Mouse (Mus musculus): ENCODE results near the gene Spint5. TPM values are rescaled to one million over a fixed set of nuclear protein-coding genes. Genes with fewer than 3 reads are reported as not detected.
A peak's percentile ranks its signal among the peaks of the same experiment; 100 is the strongest.

The Spint5 gene
- total RNA-seq (2018; cell fraction: chromatin; rRNA removed) = not detected
- not detected for total RNA-seq (2018; cell fraction: cytosol; rRNA removed)
- total RNA-seq (2018; cell fraction: nucleus; rRNA removed) = not detected
- polyA plus RNA-seq (2018) = not detected in 3 replicates

- Histone ChIP-seq H3K4me3 (ENCODE audit: inconsistent target) (no peak within 1 kb of the TSS), H3K79me2 (ENCODE audit: inconsistent target) (no peaks in the 10 kb centered on the region), H3K27ac (no peak within 1 kb of the TSS), H3K36me3 (ENCODE audit: inconsistent target) (no peaks in the 10 kb centered on the region)
- whole genome bisulfite sequencing (ENCODE audit: missing documents) = 87% methylated on average over 6 of the region's 6 CpGs
These were observed at the start of gene Spint5 for GRCm38 (mm10) chr2:164715005-164715404. Gene Spint5 (plus strand): TSS chr2:164715305.

DNA sequence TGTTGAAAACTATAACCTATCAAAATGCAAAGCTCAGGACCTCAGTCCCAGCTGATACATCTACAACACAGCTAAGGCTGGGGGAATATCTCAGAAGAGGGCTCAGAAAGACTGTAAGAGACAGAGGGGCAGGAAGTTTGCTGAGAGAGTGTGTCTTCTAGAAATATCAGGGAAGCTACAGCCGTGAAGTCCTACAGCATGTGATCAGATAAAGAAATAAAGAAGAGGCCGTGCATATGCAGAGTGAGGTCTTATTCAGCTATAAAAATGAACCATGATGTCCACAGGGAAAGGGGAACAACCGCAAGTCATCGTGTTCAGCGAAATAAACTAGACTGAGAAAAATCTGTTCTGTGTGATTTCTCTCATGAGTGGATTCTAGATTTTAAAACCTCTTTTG lies 44.8 kb upstream of the Spint5 start:
- Histone ChIP-seq H3K27ac (no peak overlapping the region), H3K79me2 (ENCODE audit: inconsistent target) (no peaks in the 10 kb centered on the region), H3K36me3 (ENCODE audit: inconsistent target) (no peaks in the 10 kb centered on the region), H3K4me3 (ENCODE audit: inconsistent target) (no peak overlapping the region)
- 82% methylated on average over 5 of the region's 5 CpGs for WGBS (ENCODE audit: missing documents)

- H3K36me3 ChIP-seq (ENCODE audit: inconsistent target) = no peaks in the 10 kb centered on the region
- H3K79me2 ChIP-seq (ENCODE audit: inconsistent target) = no peaks in the 10 kb centered on the region
- no peak overlapping the region for H3K27ac ChIP-seq
- no peak overlapping the region for H3K4me3 ChIP-seq (ENCODE audit: inconsistent target)
- 33% methylated on average over 1 of the region's 1 CpGs for WGBS (ENCODE audit: missing documents)
These were observed 44.2 kb upstream of the Spint5 start for GRCm38 (mm10) chr2:164670938-164671337.

GRCm38 (mm10) chr2:164673987-164674386 lies 41.1 kb upstream of the Spint5 start, which contains the start of gene Wfdc11:
Gene Wfdc11 (minus strand): TSS chr2:164674087.
- 78% methylated on average over 7 of the region's 7 CpGs for WGBS (ENCODE audit: missing documents)
- Histone ChIP-seq H3K27ac (no peak within 1 kb of the TSS), H3K36me3 (ENCODE audit: inconsistent target) (no peaks in the 10 kb centered on the region), H3K4me3 (ENCODE audit: inconsistent target) (no peak within 1 kb of the TSS), H3K79me2 (ENCODE audit: inconsistent target) (no peaks in the 10 kb centered on the region)

- no peak overlapping the region for H3K27ac ChIP-seq
- 87% methylated on average over 7 of the region's 7 CpGs for WGBS (ENCODE audit: missing documents)
- no peaks in the 10 kb centered on the region for H3K79me2 ChIP-seq (ENCODE audit: inconsistent target)
- no peak overlapping the region for H3K4me3 ChIP-seq (ENCODE audit: inconsistent target)
- H3K36me3 ChIP-seq (ENCODE audit: inconsistent target) = no peaks in the 10 kb centered on the region
These were observed 39.0 kb upstream of the Spint5 start for GRCm38 (mm10) chr2:164676103-164676502.

DNA sequence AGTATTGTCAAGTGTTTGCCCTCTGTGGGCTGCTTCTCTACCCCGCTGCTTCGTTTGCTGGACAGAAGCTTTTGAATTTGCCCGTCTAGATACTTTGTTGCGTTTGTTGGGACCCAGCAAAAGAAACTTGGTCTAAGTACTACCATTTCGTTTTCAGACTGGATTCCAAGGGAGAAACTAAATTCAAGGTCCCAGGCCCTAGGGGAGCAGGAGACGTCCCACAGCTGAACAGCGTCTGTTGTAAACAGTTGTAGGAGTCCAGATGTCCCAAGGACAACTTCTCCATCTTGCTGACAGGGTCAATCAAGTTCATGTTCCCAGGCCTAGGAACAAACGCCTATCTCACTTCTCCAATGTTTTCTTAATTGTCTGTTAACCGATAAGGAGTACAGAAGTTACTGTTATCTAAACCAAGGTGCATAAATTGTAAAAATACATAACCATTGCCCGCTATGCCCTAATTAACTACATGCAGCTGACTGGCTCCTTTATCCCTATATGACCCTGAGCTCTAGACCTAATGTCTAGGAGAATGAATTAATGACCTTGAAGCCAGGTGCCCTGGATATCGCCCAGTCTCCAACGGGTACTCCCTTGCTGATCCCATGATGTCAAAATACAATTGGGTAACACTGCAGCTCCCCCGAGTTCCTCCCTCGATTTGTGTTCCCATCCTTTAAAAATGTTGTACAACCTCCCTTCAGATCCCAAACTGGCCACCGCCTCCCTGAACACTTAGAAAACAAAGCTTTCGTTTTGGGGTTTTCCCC lies 38.0 kb upstream of the Spint5 start:
- Histone ChIP-seq H3K36me3 (ENCODE audit: inconsistent target) (no peaks in the 10 kb centered on the region), H3K27ac (no peak overlapping the region), H3K4me3 (ENCODE audit: inconsistent target) (no peak overlapping the region), H3K79me2 (ENCODE audit: inconsistent target) (no peaks in the 10 kb centered on the region)
- WGBS (ENCODE audit: missing documents) = 91% methylated on average over 16 of the region's 16 CpGs

DNA sequence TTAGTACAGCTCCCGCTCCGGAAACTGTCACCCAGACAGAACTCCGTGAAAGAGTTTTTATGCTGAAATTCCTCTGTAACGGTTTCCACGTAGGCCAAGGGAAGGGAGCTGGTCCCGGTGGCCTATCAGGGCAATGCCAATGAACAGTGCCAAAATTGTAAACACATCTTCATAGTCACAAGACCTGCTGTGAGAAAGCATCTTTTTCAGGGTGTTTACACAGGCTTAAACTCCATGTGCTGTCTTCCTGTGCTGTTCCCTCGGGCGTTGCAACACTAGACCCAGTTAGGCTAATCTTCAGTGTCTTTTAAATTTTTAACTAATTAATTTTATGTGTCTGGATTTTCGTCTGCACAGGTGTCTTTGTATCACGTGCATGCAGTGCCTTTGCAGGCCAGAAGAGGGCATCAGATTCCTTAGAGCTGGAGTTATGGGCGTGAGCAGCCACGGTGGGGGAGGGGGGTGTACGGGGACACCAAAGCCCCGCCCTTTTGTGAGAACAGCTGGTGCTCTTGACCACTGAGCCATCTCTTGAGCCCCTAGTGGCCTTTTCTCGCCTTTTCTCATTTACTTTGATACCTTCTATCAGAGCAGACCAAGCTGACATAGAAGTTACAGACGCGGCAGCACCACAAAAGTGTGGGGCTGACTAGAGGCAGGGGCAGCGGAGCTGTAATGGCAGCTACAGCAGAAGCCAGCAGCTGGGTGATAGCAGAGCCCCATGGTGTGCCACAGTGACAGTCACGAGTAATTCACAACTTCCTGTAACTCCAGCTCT lies 36.1 kb upstream of the Spint5 start:
- H3K27ac ChIP-seq = peak overlapping the region; percentile 10; the same call in 1 of the 2 replicates
- WGBS (ENCODE audit: missing documents) = 22% methylated on average over 18 of the region's 19 CpGs
- H3K36me3 ChIP-seq (ENCODE audit: inconsistent target) = no peaks in the 10 kb centered on the region
- no peak overlapping the region for H3K4me3 ChIP-seq (ENCODE audit: inconsistent target)
- H3K79me2 ChIP-seq (ENCODE audit: inconsistent target) = no peaks in the 10 kb centered on the region

- 18% methylated on average over 3 of the region's 3 CpGs for WGBS (ENCODE audit: missing documents)
- H3K27ac ChIP-seq = 0 out of 2 replicates have a peak overlapping the region, but pooled peaks have one; percentile 10
- H3K36me3 ChIP-seq (ENCODE audit: inconsistent target) = no peaks in the 10 kb centered on the region
These were observed 35.2 kb upstream of the Spint5 start for GRCm38 (mm10) chr2:164679906-164680305.

GRCm38 (mm10) chr2:164684807-164685206 lies 30.3 kb upstream of the Spint5 start, which contains the start of gene Wfdc13:
Gene Wfdc13 (plus strand): TSS chr2:164685107.
- no peaks in the 10 kb centered on the region for H3K79me2 ChIP-seq (ENCODE audit: inconsistent target)
- no peaks in the 10 kb centered on the region for H3K36me3 ChIP-seq (ENCODE audit: inconsistent target)
- WGBS (ENCODE audit: missing documents) = 44% methylated on average over 3 of the region's 3 CpGs
- H3K4me3 ChIP-seq (ENCODE audit: inconsistent target) = no peak within 1 kb of the TSS
- no peak within 1 kb of the TSS for H3K27ac ChIP-seq

More at GRCm38 (mm10) chr2:164679906-164680305, 35.2 kb upstream of the Spint5 start:
- H3K4me3 ChIP-seq (ENCODE audit: inconsistent target) = no peak overlapping the region
- no peaks in the 10 kb centered on the region for H3K79me2 ChIP-seq (ENCODE audit: inconsistent target)

DNA sequence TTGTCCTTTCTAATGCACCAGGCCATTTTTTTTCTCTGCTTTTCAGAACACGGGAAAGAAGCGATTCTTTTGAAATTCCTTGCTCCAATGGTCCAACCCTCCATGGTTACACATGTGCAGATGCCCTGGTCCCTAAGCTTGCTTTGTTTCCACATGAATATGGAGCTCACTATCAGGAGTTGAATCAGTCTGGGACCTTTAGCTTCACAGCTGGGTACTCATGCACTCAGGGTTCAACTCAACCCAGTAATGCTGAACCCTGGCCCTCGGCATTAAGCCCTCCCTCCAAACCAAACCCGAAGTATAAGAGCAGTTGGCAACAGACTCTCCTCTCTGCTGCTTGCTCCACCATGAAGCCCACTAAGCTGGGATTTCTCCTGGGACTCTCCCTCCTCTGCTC lies 16.9 kb upstream of the Spint5 start, which contains the start of gene Spint4:
Gene Spint4, plus strand, starts transcription at position 301 of the 400 bp plus-strand sequence.
- no peaks in the 10 kb centered on the region for H3K36me3 ChIP-seq (ENCODE audit: inconsistent target)
- 86% methylated on average over 4 of the region's 4 CpGs for WGBS (ENCODE audit: missing documents)
- H3K27ac ChIP-seq = no peak within 1 kb of the TSS
- no peak within 1 kb of the TSS for H3K4me3 ChIP-seq (ENCODE audit: inconsistent target)
- H3K79me2 ChIP-seq (ENCODE audit: inconsistent target) = no peaks in the 10 kb centered on the region

GRCm38 (mm10) chr2:164700959-164701358 lies 14.1 kb upstream of the Spint5 start:
- WGBS (ENCODE audit: missing documents) = 74% methylated on average over 5 of the region's 5 CpGs
- no peak overlapping the region for H3K27ac ChIP-seq
- H3K36me3 ChIP-seq (ENCODE audit: inconsistent target) = no peaks in the 10 kb centered on the region
- H3K79me2 ChIP-seq (ENCODE audit: inconsistent target) = no peaks in the 10 kb centered on the region
- H3K4me3 ChIP-seq (ENCODE audit: inconsistent target) = no peak overlapping the region

DNA sequence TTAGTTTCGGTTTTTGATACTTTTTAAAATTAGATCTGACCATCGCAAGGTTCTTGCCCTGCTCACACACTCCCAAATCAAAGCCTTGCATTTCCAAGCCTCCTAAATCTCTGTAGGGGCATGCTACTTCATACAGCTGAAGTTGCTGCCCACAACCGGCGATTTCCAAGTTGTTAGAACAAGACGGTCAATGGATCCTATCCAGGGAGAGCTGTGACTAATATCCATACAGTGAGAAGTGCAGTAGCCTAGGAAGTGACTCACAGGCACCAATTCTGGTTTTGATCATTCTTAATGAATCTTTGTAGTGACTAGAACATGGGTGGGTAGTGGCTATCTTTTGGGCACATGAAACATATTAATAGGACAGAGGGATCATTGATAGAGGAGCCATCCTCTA lies 13.3 kb upstream of the Spint5 start:
- no peaks in the 10 kb centered on the region for H3K79me2 ChIP-seq (ENCODE audit: inconsistent target)
- H3K4me3 ChIP-seq (ENCODE audit: inconsistent target) = no peak overlapping the region
- no peak overlapping the region for H3K27ac ChIP-seq
- no peaks in the 10 kb centered on the region for H3K36me3 ChIP-seq (ENCODE audit: inconsistent target)
- 93% methylated on average over 5 of the region's 5 CpGs for WGBS (ENCODE audit: missing documents)

DNA sequence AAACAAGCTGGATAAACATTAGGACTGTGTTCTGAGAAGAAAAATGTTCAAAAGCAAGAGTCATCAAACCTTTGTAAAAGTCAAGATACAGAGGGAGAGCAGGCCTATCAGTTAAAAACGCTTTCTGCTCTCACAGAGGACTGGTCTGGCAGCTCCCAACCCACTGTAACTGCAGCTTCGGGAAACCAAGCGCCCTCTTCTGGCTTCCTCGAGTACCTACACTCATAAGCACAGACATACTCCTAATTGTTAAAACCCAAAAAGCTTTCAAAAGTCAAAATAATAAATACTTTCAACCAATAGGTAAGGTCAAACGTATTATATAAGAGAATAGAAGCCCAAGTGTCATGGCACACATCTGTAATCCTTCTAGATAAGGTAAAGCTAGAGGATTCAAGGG lies 10.9 kb upstream of the Spint5 start:
- Histone ChIP-seq H3K4me3 (ENCODE audit: inconsistent target) (no peak overlapping the region), H3K79me2 (ENCODE audit: inconsistent target) (no peaks in the 10 kb centered on the region), H3K36me3 (ENCODE audit: inconsistent target) (no peaks in the 10 kb centered on the region), H3K27ac (no peak overlapping the region)
- WGBS (ENCODE audit: missing documents) = 81% methylated on average over 5 of the region's 5 CpGs

GRCm38 (mm10) chr2:164705328-164705727 lies 9.8 kb upstream of the Spint5 start:
- H3K36me3 ChIP-seq (ENCODE audit: inconsistent target) = no peaks in the 10 kb centered on the region
- no peak overlapping the region for H3K4me3 ChIP-seq (ENCODE audit: inconsistent target)
- H3K27ac ChIP-seq = no peak overlapping the region
- 92% methylated on average over 6 of the region's 6 CpGs for WGBS (ENCODE audit: missing documents)
- H3K79me2 ChIP-seq (ENCODE audit: inconsistent target) = no peaks in the 10 kb centered on the region

- WGBS (ENCODE audit: missing documents) = 96% methylated on average over 14 of the region's 14 CpGs
- no peak overlapping the region for H3K27ac ChIP-seq
- H3K79me2 ChIP-seq (ENCODE audit: inconsistent target) = no peaks in the 10 kb centered on the region
- H3K4me3 ChIP-seq (ENCODE audit: inconsistent target) = no peak overlapping the region
- H3K36me3 ChIP-seq (ENCODE audit: inconsistent target) = no peaks in the 10 kb centered on the region
These were observed 9.1 kb upstream of the Spint5 start for GRCm38 (mm10) chr2:164705991-164706390.
